Mouse (Mus musculus) lung, embryonic 15.5 days (tissue): ENCODE data around the gene Ppm1j. TPM values are rescaled to one million over a fixed set of nuclear protein-coding genes. Genes with fewer than 3 reads are reported as not detected.

Experiments used
- ATAC-seq: fragments of 200-750 bp; cut with Nextera tagmentation; 2 replicates; pipeline ENCODE4 v1.8.0; 2017; ENCODE audit warnings: moderate number of reproducible peaks, borderline replicate concordance; ENCODE audit not compliant: low FRiP score, low TSS enrichment; ENCODE audit errors: extremely low read depth
- H3K27ac ChIP-seq: fragments of 300-500 bp; sonication (generic); 2 replicates; pipeline ENCODE4 v1.5.1; 2015; ENCODE audit warnings: moderate library complexity, mild to moderate bottlenecking, inconsistent platforms
- H3K27me3 ChIP-seq: fragments of 300-500 bp; sonication (generic); 2 replicates; pipeline ENCODE4 v1.6.1; 2015; ENCODE audit warnings: inconsistent platforms
- H3K36me3 ChIP-seq: fragments of 300-500 bp; sonication (generic); 2 replicates; pipeline ENCODE4 v1.6.1; 2015; ENCODE audit warnings: inconsistent platforms
- H3K4me1 ChIP-seq: fragments of 300-500 bp; sonication (generic); 2 replicates; pipeline ENCODE4 v1.6.1; 2015; ENCODE audit warnings: inconsistent platforms
- H3K4me2 ChIP-seq: fragments of 300-500 bp; sonication (generic); 2 replicates; pipeline ENCODE4 v1.6.1; 2015; ENCODE audit warnings: inconsistent platforms, mild to moderate bottlenecking, moderate library complexity
- H3K4me3 ChIP-seq: fragments of 300-500 bp; sonication (generic); 2 replicates; pipeline ENCODE4 v1.5.1; 2015; ENCODE audit warnings: mild to moderate bottlenecking, inconsistent platforms
- H3K9ac ChIP-seq: fragments of 300-500 bp; sonication (generic); 2 replicates; pipeline ENCODE4 v1.6.1; 2015; ENCODE audit warnings: inconsistent platforms
- H3K9me3 ChIP-seq: fragments of 300-500 bp; sonication (generic); 2 replicates; pipeline ENCODE4 v1.6.1; 2016; ENCODE audit warnings: inconsistent platforms
- WGBS: fragments of 180-500 bp; shearing (Covaris S2); methylation state at CpG from one replicate; pipeline ENCODE4 v1.1.7; 2015; 5-methylcytosine and 5-hydroxymethylcytosine counted together
- polyA plus RNA-seq: library from polyadenylated mRNA; unstranded; fragments of >200 nt; fragmentation: Nextera tagmentation; extraction: Ambion mirVana; gene quantifications from 2 replicates; pipeline ENCODE4 v1.2.1, GENCODE M21; 2015

Ppm1j gene
- polyA plus RNA-seq, 1 experiment from 2014 or later = 6.0 TPM

DNA sequence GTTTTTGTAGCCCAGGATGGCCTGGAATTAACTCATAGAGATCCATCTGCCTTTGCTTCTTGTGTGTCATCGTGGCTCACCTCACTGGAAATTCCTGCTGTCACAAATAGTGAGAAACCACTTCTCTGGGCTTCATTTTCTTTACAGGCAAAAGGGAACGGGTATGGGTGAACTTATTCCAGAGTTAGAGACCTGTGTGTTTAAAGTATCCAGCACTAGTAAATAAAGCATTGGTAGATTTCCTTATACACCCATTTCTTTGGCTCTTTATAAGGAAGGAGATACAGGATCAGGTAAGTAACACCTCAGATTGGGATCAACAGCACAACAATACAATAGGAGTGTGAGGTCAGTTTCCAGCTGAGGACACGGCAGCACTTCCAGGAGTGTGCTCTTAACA, 7.2 kb downstream of the Ppm1j start, which contains the start of gene Rhoc:
Gene Rhoc (plus strand): TSS at position 301 of the 400 bp plus-strand sequence.
- Histone ChIP-seq H3K27ac (peak within 1 kb of the TSS; percentile 87), H3K9me3 (no peaks in the 10 kb centered on the region), H3K4me3 (peak within 1 kb of the TSS; percentile 79), H3K4me2 (peak within 1 kb of the TSS; percentile 73), H3K4me1 (peaks cover 39% of the 10 kb centered on the region), H3K36me3 (peaks cover 10% of the 10 kb centered on the region), H3K9ac (peak within 1 kb of the TSS; percentile 79), H3K27me3 (peaks cover 9% of the 10 kb centered on the region)
- ATAC-seq = no peak
- WGBS = 26% methylated on average over 3 of the region's 3 CpGs

DNA sequence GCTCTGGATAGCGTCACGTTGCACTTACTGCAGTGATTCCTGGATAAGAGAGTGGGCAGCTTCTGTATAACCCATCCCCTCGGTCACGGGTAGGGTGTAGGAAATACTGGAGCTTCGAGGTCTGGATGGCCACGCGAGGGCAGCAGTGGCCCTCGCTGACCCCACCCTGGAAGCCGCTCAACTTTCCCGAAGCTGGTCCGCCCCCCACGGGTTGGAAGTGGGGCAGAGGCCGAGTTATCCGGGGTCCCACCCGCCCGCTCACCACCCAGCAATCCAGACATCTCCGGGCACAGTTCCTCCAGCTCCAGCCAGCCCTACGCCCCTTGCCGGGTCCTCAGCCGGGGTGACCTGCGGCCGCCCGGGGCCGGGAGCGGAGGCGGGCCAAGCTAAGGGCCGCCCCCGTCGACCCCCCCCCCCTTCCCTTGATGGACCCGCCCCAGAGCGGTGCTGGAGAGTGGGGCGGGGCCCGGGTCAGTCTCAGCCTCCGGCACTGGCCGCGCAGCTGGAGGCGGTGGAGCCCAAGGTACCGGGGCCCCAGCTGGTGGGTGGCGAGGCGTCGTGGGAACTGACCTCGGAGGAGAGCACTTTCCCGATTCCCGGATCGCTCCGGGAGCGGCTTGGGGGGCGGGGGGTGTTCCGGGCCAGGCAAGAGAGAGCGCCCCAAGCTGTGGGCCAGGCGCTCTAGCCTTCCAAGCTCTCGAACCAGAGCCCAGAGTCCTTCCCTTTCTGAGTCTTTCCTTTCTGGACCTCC, 7.9 kb downstream of the Ppm1j start:
- Histone ChIP-seq H3K27me3 (peaks cover 2% of the 10 kb centered on the region; the same call in 1 of the 2 replicates), H3K27ac (peak overlapping the region; percentile 87), H3K36me3 (peaks cover 14% of the 10 kb centered on the region), H3K4me1 (peaks cover 45% of the 10 kb centered on the region), H3K9ac (peak overlapping the region; percentile 79), H3K4me2 (peak overlapping the region; percentile 73), H3K9me3 (no peaks in the 10 kb centered on the region), H3K4me3 (peak overlapping the region; percentile 79)
- peak; percentile 93 for ATAC-seq
- WGBS = under 1% methylated on average over 38 of the region's 52 CpGs

DNA sequence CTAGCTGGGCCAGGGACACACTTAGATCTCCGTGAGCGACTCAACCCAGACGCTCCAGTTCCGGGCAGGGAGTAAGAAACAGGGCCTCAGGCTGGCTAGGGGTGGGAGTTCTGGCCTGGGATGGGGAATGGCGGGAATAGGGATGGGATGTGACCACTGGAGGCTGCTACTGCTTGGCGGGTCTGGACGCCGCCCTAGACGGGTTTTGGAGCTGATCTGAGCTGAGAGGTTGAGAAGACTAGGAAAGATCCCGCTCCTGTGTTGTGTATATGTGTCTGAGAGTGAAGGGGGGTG, 8.4 kb downstream of the Ppm1j start:
- Histone ChIP-seq H3K27me3 (no peaks in the 10 kb centered on the region), H3K9me3 (no peaks in the 10 kb centered on the region), H3K9ac (peak overlapping the region; percentile 79), H3K36me3 (peaks cover 14% of the 10 kb centered on the region), H3K4me3 (peak overlapping the region; percentile 79), H3K27ac (peak overlapping the region; percentile 87), H3K4me1 (peaks cover 51% of the 10 kb centered on the region), H3K4me2 (peak overlapping the region; percentile 73)
- peak; percentile 19; the same call in 1 of the 2 replicates for ATAC-seq
- 3% methylated on average over 10 of the region's 10 CpGs for WGBS

DNA sequence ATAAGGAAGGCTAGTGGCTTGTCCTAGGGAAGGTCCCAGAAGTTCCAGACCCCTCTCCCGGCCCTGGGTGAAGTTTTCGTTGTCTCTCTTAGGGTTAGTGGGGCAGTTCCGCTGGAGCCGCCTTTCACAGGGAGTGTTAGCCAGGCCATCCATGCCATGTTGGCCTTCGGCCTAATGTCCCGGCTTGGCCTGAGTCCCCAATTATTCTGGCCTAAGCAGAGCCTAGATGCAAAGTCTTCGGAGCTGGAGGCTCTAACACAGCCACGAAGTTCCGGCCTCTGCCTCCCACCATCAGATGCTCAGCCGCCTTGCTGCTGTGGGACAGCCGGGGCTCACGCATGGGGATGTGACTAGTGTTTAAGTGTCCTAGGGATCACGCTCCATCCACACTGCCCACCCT, 9.0 kb downstream of the Ppm1j start:
- Histone ChIP-seq H3K4me3 (peak overlapping the region; percentile 79), H3K4me2 (peak overlapping the region; percentile 73), H3K9ac (peak overlapping the region; percentile 79), H3K27me3 (no peaks in the 10 kb centered on the region), H3K36me3 (peaks cover 14% of the 10 kb centered on the region), H3K9me3 (no peaks in the 10 kb centered on the region), H3K27ac (peak overlapping the region; percentile 87), H3K4me1 (peaks cover 56% of the 10 kb centered on the region)
- ATAC-seq = no peak
- 25% methylated on average over 13 of the region's 13 CpGs for WGBS

GRCm38 (mm10) chr3:104790401-104790937, 9.6 kb downstream of the Ppm1j start:
- no peaks in the 10 kb centered on the region for H3K27me3 ChIP-seq
- ATAC-seq = no peak
- WGBS = 12% methylated on average over 6 of the region's 6 CpGs
- no peaks in the 10 kb centered on the region for H3K9me3 ChIP-seq
- peaks cover 16% of the 10 kb centered on the region for H3K36me3 ChIP-seq
- peak overlapping the region; percentile 73 for H3K4me2 ChIP-seq
- peak overlapping the region; percentile 79 for H3K9ac ChIP-seq
- H3K27ac ChIP-seq = peak overlapping the region; percentile 87
- H3K4me3 ChIP-seq = peak overlapping the region; percentile 79
- peaks cover 63% of the 10 kb centered on the region for H3K4me1 ChIP-seq

DNA sequence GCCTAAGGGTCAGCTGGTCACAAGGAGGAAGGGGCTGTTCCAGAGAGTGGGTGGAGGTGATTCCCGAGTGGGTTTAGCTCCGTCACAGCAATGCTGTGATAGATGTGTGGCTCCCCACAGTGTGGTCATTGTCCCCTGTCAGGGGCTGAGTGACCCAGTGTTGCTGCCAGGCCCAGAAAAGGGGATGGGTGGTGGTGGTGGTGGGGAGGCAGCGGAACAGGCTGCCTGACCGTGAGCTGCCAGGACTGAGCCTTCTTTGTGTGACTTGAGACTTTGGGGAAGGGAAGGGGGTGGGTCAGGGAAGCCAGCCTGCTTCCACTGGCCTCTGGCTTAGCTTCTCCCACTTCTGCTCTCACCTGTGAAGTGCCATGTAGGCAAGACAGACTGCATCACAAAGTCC, 10.2 kb downstream of the Ppm1j start:
- Histone ChIP-seq H3K27me3 (no peaks in the 10 kb centered on the region), H3K27ac (peak overlapping the region; percentile 87), H3K9ac (peak overlapping the region; percentile 79), H3K4me1 (peaks cover 68% of the 10 kb centered on the region), H3K4me3 (peak overlapping the region; percentile 79), H3K36me3 (peaks cover 21% of the 10 kb centered on the region), H3K4me2 (peak overlapping the region; percentile 73), H3K9me3 (no peaks in the 10 kb centered on the region)
- WGBS = 23% methylated on average over 4 of the region's 4 CpGs
- ATAC-seq = no peak

DNA sequence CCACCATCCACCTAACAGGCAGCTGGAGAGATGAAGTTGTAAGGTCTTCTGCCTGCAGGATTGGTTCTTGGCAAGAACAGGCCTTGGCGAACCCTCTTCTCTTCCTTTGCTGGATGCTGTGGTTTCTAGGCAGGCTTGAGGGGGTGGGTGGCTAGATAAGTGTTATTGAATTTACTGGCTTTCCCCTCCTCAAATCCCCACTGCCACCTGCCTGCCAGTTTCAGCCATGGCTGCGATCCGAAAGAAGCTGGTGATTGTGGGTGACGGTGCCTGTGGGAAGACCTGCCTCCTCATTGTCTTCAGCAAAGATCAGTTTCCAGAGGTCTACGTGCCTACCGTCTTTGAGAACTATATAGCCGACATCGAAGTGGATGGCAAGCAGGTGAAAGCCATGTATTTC, 10.8 kb downstream of the Ppm1j start:
- Histone ChIP-seq H3K27me3 (no peaks in the 10 kb centered on the region), H3K4me3 (no peak overlapping the region), H3K36me3 (peaks cover 27% of the 10 kb centered on the region), H3K4me2 (no peak overlapping the region), H3K9ac (no peak overlapping the region), H3K9me3 (no peaks in the 10 kb centered on the region), H3K4me1 (peaks cover 75% of the 10 kb centered on the region), H3K27ac (no peak overlapping the region)
- no peak for ATAC-seq
- WGBS = 90% methylated on average over 8 of the region's 8 CpGs

- no peak for ATAC-seq
- H3K27me3 ChIP-seq = no peaks in the 10 kb centered on the region
- no peaks in the 10 kb centered on the region for H3K9me3 ChIP-seq
- 56% methylated on average over 15 of the region's 15 CpGs for WGBS
- no peak overlapping the region for H3K4me3 ChIP-seq
- peaks cover 77% of the 10 kb centered on the region for H3K4me1 ChIP-seq
- no peak overlapping the region for H3K4me2 ChIP-seq
- H3K36me3 ChIP-seq = peaks cover 36% of the 10 kb centered on the region
- no peak overlapping the region; the same call in 1 of the 2 replicates for H3K9ac ChIP-seq
- H3K27ac ChIP-seq = no peak overlapping the region
Measured at GRCm38 (mm10) chr3:104792360-104793270, 11.8 kb downstream of the Ppm1j start.

- Histone ChIP-seq H3K9ac (no peak overlapping the region), H3K36me3 (peaks cover 44% of the 10 kb centered on the region)
- ATAC-seq = peak; percentile 93
Measured at GRCm38 (mm10) chr3:104793871-104794828, 13.3 kb downstream of the Ppm1j start.

DNA sequence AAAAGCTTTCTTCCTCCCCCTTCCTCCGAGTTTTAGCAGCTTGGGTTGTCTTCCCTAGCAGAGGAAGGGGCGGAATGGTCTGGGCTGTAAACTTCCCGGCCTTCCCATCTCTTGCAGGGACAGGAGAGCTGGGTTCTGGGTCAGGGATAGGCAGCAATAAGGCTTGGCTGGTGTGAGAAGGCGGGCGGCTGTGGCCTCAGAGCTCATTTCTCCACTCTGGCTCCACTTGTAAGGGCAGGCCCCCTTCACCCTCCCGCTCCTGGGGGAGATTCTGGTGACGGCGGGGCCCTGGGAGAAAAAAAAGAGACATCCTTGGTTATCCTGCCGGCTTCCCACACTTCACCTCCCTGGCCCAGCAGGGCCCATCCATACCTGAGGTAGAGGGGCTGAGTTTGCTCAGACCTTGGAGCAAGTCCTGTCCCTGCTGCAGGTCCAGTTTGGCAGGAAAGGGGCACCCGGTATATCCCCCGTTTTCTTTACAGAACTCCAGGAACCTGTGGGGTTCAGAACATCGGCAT, 14.2 kb downstream of the Ppm1j start:
- Histone ChIP-seq H3K4me3 (no peak overlapping the region), H3K4me2 (peak overlapping the region; percentile 22; the same call in 1 of the 2 replicates), H3K9me3 (no peaks in the 10 kb centered on the region), H3K36me3 (peaks cover 52% of the 10 kb centered on the region), H3K4me1 (peaks cover 67% of the 10 kb centered on the region), H3K9ac (0 out of 2 replicates have a peak overlapping the region, but pooled peaks have one; percentile 1), H3K27me3 (no peaks in the 10 kb centered on the region), H3K27ac (peak overlapping the region; percentile 90)
- WGBS = 32% methylated on average over 12 of the region's 12 CpGs
- 0 out of 2 replicates have a peak, but pooled peaks have one; percentile 4 for ATAC-seq

More at GRCm38 (mm10) chr3:104793871-104794828, 13.3 kb downstream of the Ppm1j start:
- WGBS = 23% methylated on average over 20 of the region's 20 CpGs
- Histone ChIP-seq H3K4me1 (peaks cover 70% of the 10 kb centered on the region), H3K4me3 (no peak overlapping the region), H3K4me2 (peak overlapping the region; percentile 31), H3K27ac (peak overlapping the region; percentile 90), H3K9me3 (no peaks in the 10 kb centered on the region), H3K27me3 (no peaks in the 10 kb centered on the region)
